24 mouse cellular contexts compared by ENCODE assay signal in the genomic region with DNA sequence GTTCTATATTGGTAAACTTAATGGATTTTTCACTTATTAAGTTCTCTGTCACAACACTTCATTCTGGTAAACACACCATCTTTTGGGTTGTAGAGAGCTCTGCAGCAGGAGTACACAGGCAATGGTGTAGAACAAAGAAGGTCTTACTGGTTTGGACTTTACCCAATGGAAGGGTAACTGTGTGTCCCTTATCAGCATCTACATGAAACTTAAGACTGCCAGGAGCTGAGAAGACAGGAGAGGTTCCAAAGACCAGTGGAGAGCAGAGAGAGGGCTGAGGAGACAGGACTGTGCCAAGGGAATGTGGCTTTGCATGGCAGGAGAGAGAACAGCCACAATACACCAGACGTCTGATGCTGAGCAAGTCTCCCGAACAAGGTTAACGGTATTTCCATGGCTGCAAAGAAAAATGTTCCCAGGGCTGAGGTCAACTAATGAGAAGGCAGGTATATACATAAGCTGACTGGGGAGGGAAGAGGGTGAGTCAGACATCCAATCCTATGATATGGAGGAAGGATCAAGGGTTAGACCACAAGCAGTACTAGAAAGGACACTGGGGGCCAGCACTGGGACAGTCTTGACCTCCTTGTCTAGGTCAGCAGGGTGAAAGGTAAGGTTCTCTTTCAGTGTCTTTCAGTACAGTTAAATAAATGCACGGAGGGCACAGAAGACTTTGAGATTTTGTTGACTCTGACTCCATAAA. TPM values are rescaled to one million over a fixed set of nuclear protein-coding genes. Genes with fewer than 3 reads are reported as not detected.
DNase-seq lines count a peak whose midpoint lies in the region; ATAC-seq and TF ChIP-seq lines count a peak whose summit lies in the region.
"Had no signal": no experiment of that assay in that cellular context is flagged by ENCODE, and none has a peak within 500 bp of the region (broad histone marks: within the 10 kb centered on the region; RNA-seq: fewer than 3 reads in every experiment).

No protein-coding gene starts in this region.

- no peak overlapping the region for H3K4me3 ChIP-seq in intestine, postnatal 0 days (ENCODE audit: low read depth, low read length)
- H3K4me3 ChIP-seq in stomach, postnatal 0 days (ENCODE audit: low read depth, low read length), result no peak overlapping the region
- no peak overlapping the region for H3K4me3 ChIP-seq in hindbrain, embryonic 10.5 days
- H3K4me3 ChIP-seq: embryonic facial prominence, embryonic 10.5 days; embryonic facial prominence, embryonic 12.5 days; forebrain, embryonic 13.5 days; forebrain, embryonic 15.5 days had no signal

- no peaks in the 10 kb centered on the region for H3K27me3 ChIP-seq in intestine, postnatal 0 days (replicated peaks; ENCODE audit: control insufficient read depth, insufficient read depth, low read length)
- H3K27me3 ChIP-seq in stomach, postnatal 0 days (ENCODE audit: control insufficient read depth, insufficient read depth, low read length), result no peaks in the 10 kb centered on the region
- H3K27me3 ChIP-seq in hindbrain, embryonic 10.5 days (ENCODE audit: insufficient read depth, poor library complexity, severe bottlenecking), result no peaks in the 10 kb centered on the region
- H3K27me3 ChIP-seq: CH12.LX; embryonic facial prominence, embryonic 12.5 days; forebrain, embryonic 13.5 days; forebrain, embryonic 15.5 days; Patski had no signal

- H3K27ac ChIP-seq in intestine, postnatal 0 days (ENCODE audit: low read depth, low read length), result peak overlapping the region; percentile 65
- H3K27ac ChIP-seq in stomach, postnatal 0 days (replicated peaks), result no peak overlapping the region
- H3K27ac ChIP-seq in hindbrain, embryonic 10.5 days, result no peak overlapping the region
- H3K27ac ChIP-seq: embryonic facial prominence, embryonic 10.5 days; embryonic facial prominence, embryonic 12.5 days; forebrain, embryonic 13.5 days; forebrain, embryonic 15.5 days had no signal

- no peak for TF ChIP-seq EP300 in stomach, postnatal 0 days (optimal IDR thresholded peaks at IDR 0.05)

- no peak overlapping the region for H3K9ac ChIP-seq in intestine, postnatal 0 days (ENCODE audit: low read depth, low read length)
- H3K9ac ChIP-seq in stomach, postnatal 0 days (ENCODE audit: low read length), result no peak overlapping the region
- H3K9ac ChIP-seq: embryonic facial prominence, embryonic 12.5 days; forebrain, embryonic 13.5 days; forebrain, embryonic 15.5 days had no signal

- H3K4me2 ChIP-seq in intestine, postnatal 0 days (replicated peaks; ENCODE audit: low read depth), result 0 out of 2 replicates have a peak overlapping the region, but pooled peaks have one; percentile 27
- no peak overlapping the region for H3K4me2 ChIP-seq in stomach, postnatal 0 days (replicated peaks; ENCODE audit: low read depth)
- H3K4me2 ChIP-seq: embryonic facial prominence, embryonic 12.5 days; forebrain, embryonic 13.5 days; forebrain, embryonic 15.5 days had no signal

- peaks cover 29% of the 10 kb centered on the region for H3K36me3 ChIP-seq in intestine, postnatal 0 days (ENCODE audit: control insufficient read depth, insufficient read depth)
- peaks cover 3% of the 10 kb centered on the region for H3K36me3 ChIP-seq in stomach, postnatal 0 days (ENCODE audit: control insufficient read depth, insufficient read depth, low read length)
- H3K36me3 ChIP-seq in hindbrain, embryonic 10.5 days, result peaks cover 88% of the 10 kb centered on the region

- DNase-seq in heart, adult 11 months, result peak; percentile 72
- DNase-seq in heart, adult 8-10 months (ENCODE audit: low spot score), result no peak
- DNase-seq in stomach, postnatal 0 days (ENCODE audit: low spot score), result no peak
- no peak for DNase-seq in left cerebral cortex, adult 8-10 months (ENCODE audit: low spot score in 2 of 2)
- DNase-seq in hindbrain, embryonic 10.5 days (ENCODE audit: low spot score), result no peak
- DNase-seq in kidney, postnatal 25 days, result no peak
- DNase-seq: adrenal gland, postnatal 14 days; adrenal gland, postnatal 36 days; B cell, adult 2 months; cerebellum, adult 11-12 months; cerebellum, adult 2 months; cerebellum, adult 9-10 months; cerebellum, postnatal 10 days; cerebellum, postnatal 25 days had no signal

- ATAC-seq in intestine, postnatal 0 days, result peak; percentile 93
- 0 out of 2 replicates have a peak, but pooled peaks have one; percentile 47 for ATAC-seq in stomach, postnatal 0 days (ENCODE audit: low FRiP score, low TSS enrichment)
- ATAC-seq: activated CD4-positive, CD25-positive, alpha-beta regulatory T cell, adult 4 months; CD4-positive, CD25-positive, alpha-beta regulatory T cell, adult 4 months; forebrain, embryonic 13.5 days; forebrain, embryonic 15.5 days; Patski had no signal

- WGBS in intestine, postnatal 0 days, result 46% methylated on average over 4 of the region's 4 CpGs
- WGBS in stomach, postnatal 0 days, result 70% methylated on average over 4 of the region's 4 CpGs
- 91% methylated on average over 4 of the region's 4 CpGs for WGBS in hindbrain, embryonic 10.5 days

- peak; percentile 34; the same call in 1 of the 2 replicates for TF ChIP-seq CTCF in intestine, postnatal 0 days (IDR thresholded peaks at IDR 0.05; ENCODE audit: low read depth)
- no peak for TF ChIP-seq CTCF in stomach, postnatal 0 days (IDR thresholded peaks at IDR 0.05; ENCODE audit: low read depth)

- no peaks in the 10 kb centered on the region for H3K9me3 ChIP-seq in intestine, postnatal 0 days (ENCODE audit: control insufficient read depth)
- H3K9me3 ChIP-seq in stomach, postnatal 0 days (ENCODE audit: control insufficient read depth, low read length), result no peaks in the 10 kb centered on the region
- no peaks in the 10 kb centered on the region for H3K9me3 ChIP-seq in hindbrain, embryonic 10.5 days
- H3K9me3 ChIP-seq: embryonic facial prominence, embryonic 10.5 days; embryonic facial prominence, embryonic 12.5 days; forebrain, embryonic 13.5 days; forebrain, embryonic 15.5 days; G1E had no signal

- H3K4me1 ChIP-seq in intestine, postnatal 0 days (replicated peaks; ENCODE audit: control insufficient read depth, insufficient read depth, low read length), result no peaks in the 10 kb centered on the region
- no peaks in the 10 kb centered on the region for H3K4me1 ChIP-seq in stomach, postnatal 0 days (replicated peaks; ENCODE audit: control insufficient read depth, insufficient read depth)
- no peaks in the 10 kb centered on the region for H3K4me1 ChIP-seq in hindbrain, embryonic 10.5 days (replicated peaks)
- H3K4me1 ChIP-seq: embryonic facial prominence, embryonic 10.5 days; embryonic facial prominence, embryonic 12.5 days; forebrain, embryonic 13.5 days; forebrain, embryonic 15.5 days had no signal

RNA-seq across cellular contexts. Expression of a gene that starts 23.9 kb away (rescaled TPM):
- 10 to 100 TPM; 45.1 to 58.5 (median 53.4) TPM for total RNA-seq in heart, adult 8-10 months (2022)
- 86.4 and 97.1 TPM in 2 replicates for polyA plus RNA-seq in intestine, postnatal 0 days (2015; fragmentation: Nextera tagmentation; extraction: Ambion mirVana)
- 82.7 and 90.8 TPM in 2 replicates for polyA plus RNA-seq in stomach, postnatal 0 days (2015; fragmentation: Nextera tagmentation; extraction: Ambion mirVana)
- total RNA-seq in left cerebral cortex, adult 8-10 months (2022), result 10 to 100 TPM; 48.0 to 60.8 (median 55.4) TPM
- polyA plus RNA-seq in hindbrain, embryonic 10.5 days (2016; fragmentation: Nextera tagmentation; extraction: Ambion mirVana), result 120 and 128 TPM in 2 replicates

RNA-seq across cellular contexts. Expression of a gene that starts 25.0 kb away (rescaled TPM):
- 1 to 10 TPM; 3.6 to 5.2 (median 4.3) TPM for total RNA-seq in heart, adult 8-10 months (2022)
- polyA plus RNA-seq in intestine, postnatal 0 days (2015; fragmentation: Nextera tagmentation; extraction: Ambion mirVana), result 16.1 and 16.7 TPM in 2 replicates
- polyA plus RNA-seq in stomach, postnatal 0 days (2015; fragmentation: Nextera tagmentation; extraction: Ambion mirVana), result 11.6 and 14.0 TPM in 2 replicates
- total RNA-seq in left cerebral cortex, adult 8-10 months (2022), result 10 to 100 TPM; 30.3 to 34.8 (median 31.3) TPM
- polyA plus RNA-seq in hindbrain, embryonic 10.5 days (2016; fragmentation: Nextera tagmentation; extraction: Ambion mirVana), result 35.0 and 38.1 TPM in 2 replicates

RNA-seq across cellular contexts. Expression of a gene that starts 39.3 kb away (rescaled TPM):
- total RNA-seq in heart, adult 8-10 months (2022), result 1 to 10 TPM; 6.1 to 8.7 (median 7.2) TPM
- polyA plus RNA-seq in intestine, postnatal 0 days (2015; fragmentation: Nextera tagmentation; extraction: Ambion mirVana), result 23.1 and 23.9 TPM in 2 replicates
- polyA plus RNA-seq in stomach, postnatal 0 days (2015; fragmentation: Nextera tagmentation; extraction: Ambion mirVana), result 24.4 and 27.3 TPM in 2 replicates
- total RNA-seq in left cerebral cortex, adult 8-10 months (2022), result 10 to 100 TPM; 22.3 to 27.9 (median 24.0) TPM
- 11.8 and 22.2 TPM in 2 replicates for polyA plus RNA-seq in hindbrain, embryonic 10.5 days (2016; fragmentation: Nextera tagmentation; extraction: Ambion mirVana)
